Mouse (Mus musculus) megakaryocyte, embryonic 14.5 days (primary cell): ENCODE data around the gene Fmnl1. TPM values are rescaled to one million over a fixed set of nuclear protein-coding genes. Genes with fewer than 3 reads are reported as not detected.

Experiments used
- H3K27me3 ChIP-seq: replicated peaks from 2 replicates; pipeline ENCODE3; 2012; ENCODE audit warnings: inconsistent platforms
- H3K36me3 ChIP-seq: replicated peaks from 2 replicates; pipeline ENCODE3; 2012; ENCODE audit warnings: low read length, inconsistent platforms, mixed read lengths
- H3K4me1 ChIP-seq: 2 replicates; pipeline ENCODE4 v1.6.1; 2012; ENCODE audit warnings: inconsistent platforms
- H3K4me3 ChIP-seq: replicated peaks from 2 replicates; pipeline ENCODE3; 2012; ENCODE audit warnings: moderate library complexity, mild to moderate bottlenecking, inconsistent platforms
- H3K9me3 ChIP-seq: 2 replicates; pipeline ENCODE4 v1.6.1; 2012; ENCODE audit warnings: inconsistent platforms
- FLI1 ChIP-seq: IDR thresholded peaks from 2 replicates; pipeline ENCODE4 v1.6.1; 2012; ENCODE audit warnings: low read length, inconsistent platforms, mixed read lengths
- GATA1 ChIP-seq: IDR thresholded peaks from 3 replicates; pipeline ENCODE4 v1.6.1; 2012; ENCODE audit warnings: mixed read lengths, low read length, inconsistent platforms, borderline replicate concordance
- polyA plus RNA-seq: library from polyadenylated mRNA; stranded (reverse); fragments of >175 nt; gene quantifications from 2 replicates; pipeline ENCODE4 v1.2.3, GENCODE M21; 2012; ENCODE audit warnings: low replicate concordance; ENCODE audit not compliant: insufficient read depth

Gene Fmnl1
- polyA plus RNA-seq, 1 experiment, result 36.6 TPM

GRCm38 (mm10) chr11:103234447-103234846 is 63.5 kb downstream of the Fmnl1 start:
- TF ChIP-seq FLI1 (no peak), GATA1 (no peak)
- no peak overlapping the region for H3K4me3 ChIP-seq
- H3K36me3 ChIP-seq, result peaks cover 67% of the 10 kb centered on the region
- H3K4me1 ChIP-seq, result peaks cover 17% of the 10 kb centered on the region
- peaks cover 9% of the 10 kb centered on the region; the same call in 1 of the 2 replicates for H3K9me3 ChIP-seq
- no peaks in the 10 kb centered on the region for H3K27me3 ChIP-seq

GRCm38 (mm10) chr11:103235702-103236101 is 64.8 kb downstream of the Fmnl1 start:
- TF ChIP-seq FLI1 (no peak), GATA1 (no peak)
- Histone ChIP-seq H3K9me3 (peaks cover 7% of the 10 kb centered on the region; the same call in 1 of the 2 replicates), H3K36me3 (peaks cover 67% of the 10 kb centered on the region), H3K4me3 (no peak overlapping the region), H3K27me3 (no peaks in the 10 kb centered on the region), H3K4me1 (peaks cover 27% of the 10 kb centered on the region)

- no peak for TF ChIP-seq FLI1
- Histone ChIP-seq H3K9me3 (peaks cover 7% of the 10 kb centered on the region; the same call in 1 of the 2 replicates), H3K36me3 (peaks cover 62% of the 10 kb centered on the region), H3K4me1 (peaks cover 35% of the 10 kb centered on the region), H3K27me3 (no peaks in the 10 kb centered on the region), H3K4me3 (no peak overlapping the region)
Observed at GRCm38 (mm10) chr11:103236431-103236830, 65.5 kb downstream of the Fmnl1 start.

- no peak for TF ChIP-seq FLI1
- TF ChIP-seq GATA1, result no peak
- Histone ChIP-seq H3K4me3 (no peak overlapping the region), H3K27me3 (peaks cover 2% of the 10 kb centered on the region), H3K36me3 (peaks cover 62% of the 10 kb centered on the region), H3K4me1 (peaks cover 39% of the 10 kb centered on the region), H3K9me3 (peaks cover 7% of the 10 kb centered on the region; the same call in 1 of the 2 replicates)
Observed at GRCm38 (mm10) chr11:103236903-103237302, 66.0 kb downstream of the Fmnl1 start.

GRCm38 (mm10) chr11:103237757-103238156 is 66.8 kb downstream of the Fmnl1 start:
- peaks cover 65% of the 10 kb centered on the region for H3K36me3 ChIP-seq
- no peak overlapping the region for H3K4me3 ChIP-seq
- peaks cover 7% of the 10 kb centered on the region; the same call in 1 of the 2 replicates for H3K9me3 ChIP-seq
- H3K4me1 ChIP-seq, result peaks cover 40% of the 10 kb centered on the region
- H3K27me3 ChIP-seq, result peaks cover 2% of the 10 kb centered on the region
- TF ChIP-seq FLI1 (no peak), GATA1 (no peak)

GRCm38 (mm10) chr11:103240740-103241139 is 69.8 kb downstream of the Fmnl1 start:
- Histone ChIP-seq H3K4me1 (peaks cover 54% of the 10 kb centered on the region), H3K4me3 (no peak overlapping the region), H3K27me3 (peaks cover 2% of the 10 kb centered on the region), H3K9me3 (peaks cover 7% of the 10 kb centered on the region; the same call in 1 of the 2 replicates), H3K36me3 (peaks cover 62% of the 10 kb centered on the region)
- TF ChIP-seq GATA1, result no peak
- TF ChIP-seq FLI1, result no peak

- Histone ChIP-seq H3K36me3 (peaks cover 22% of the 10 kb centered on the region), H3K9me3 (no peaks in the 10 kb centered on the region), H3K4me3 (no peak overlapping the region), H3K4me1 (peaks cover 81% of the 10 kb centered on the region), H3K27me3 (peaks cover 2% of the 10 kb centered on the region)
- TF ChIP-seq FLI1 (no peak), GATA1 (no peak)
Observed at GRCm38 (mm10) chr11:103244856-103245255, 73.9 kb downstream of the Fmnl1 start.

- no peaks in the 10 kb centered on the region for H3K9me3 ChIP-seq
- peaks cover 71% of the 10 kb centered on the region for H3K4me1 ChIP-seq
- TF ChIP-seq GATA1 (no peak), FLI1 (no peak)
- peaks cover 2% of the 10 kb centered on the region for H3K27me3 ChIP-seq
- H3K36me3 ChIP-seq, result peaks cover 11% of the 10 kb centered on the region
- H3K4me3 ChIP-seq, result peak overlapping the region; percentile 85
Observed at GRCm38 (mm10) chr11:103246081-103246730, 75.3 kb downstream of the Fmnl1 start.

GRCm38 (mm10) chr11:103246731-103247290 is 75.9 kb downstream of the Fmnl1 start:
- Histone ChIP-seq H3K4me1 (peaks cover 65% of the 10 kb centered on the region), H3K4me3 (peak overlapping the region; percentile 85), H3K36me3 (peaks cover 8% of the 10 kb centered on the region), H3K27me3 (peaks cover under 1% of the 10 kb centered on the region), H3K9me3 (no peaks in the 10 kb centered on the region)
- no peak for TF ChIP-seq GATA1
- no peak for TF ChIP-seq FLI1

- Histone ChIP-seq H3K27me3 (no peaks in the 10 kb centered on the region), H3K4me1 (peaks cover 68% of the 10 kb centered on the region), H3K4me3 (no peak overlapping the region), H3K36me3 (peaks cover 4% of the 10 kb centered on the region), H3K9me3 (no peaks in the 10 kb centered on the region)
- TF ChIP-seq GATA1 (no peak), FLI1 (no peak)
Observed at GRCm38 (mm10) chr11:103247504-103248177, 76.7 kb downstream of the Fmnl1 start.

Other genes with a start within 250 kb of the Fmnl1 start
- 11.5 and 18.4 TPM in 2 replicates for gene Kif18b, start 246.0 kb upstream of the Fmnl1 start, polyA plus RNA-seq
- gene C1ql1, start 224.4 kb upstream of the Fmnl1 start, polyA plus RNA-seq, result not detected in 2 replicates
- 5.7 and 17.6 TPM in 2 replicates for gene Nmt1, start 142.9 kb upstream of the Fmnl1 start, polyA plus RNA-seq
- 56.4 and 77.6 TPM in 2 replicates for gene Dcakd, start 142.8 kb upstream of the Fmnl1 start, polyA plus RNA-seq
- gene Plcd3, start 69.4 kb upstream of the Fmnl1 start, polyA plus RNA-seq, result 0.18 TPM in 1 of 2 replicates, not detected in the other
- gene Acbd4, start 69.4 kb upstream of the Fmnl1 start, polyA plus RNA-seq, result 42.5 and 61.0 TPM in 2 replicates
- 24.4 and 98.1 TPM in 2 replicates for gene Hexim1, start 54.9 kb upstream of the Fmnl1 start, polyA plus RNA-seq
- gene Hexim2, start 38.7 kb upstream of the Fmnl1 start, polyA plus RNA-seq, result 73.5 and 168 TPM in 2 replicates
- gene 1700023F06Rik, start 37.5 kb downstream of the Fmnl1 start, polyA plus RNA-seq, result not detected in 2 replicates
- gene Spata32, start 47.3 kb downstream of the Fmnl1 start, polyA plus RNA-seq, result not detected in 2 replicates
- gene Map3k14, start 96.4 kb downstream of the Fmnl1 start, polyA plus RNA-seq, result 1.0 and 2.3 TPM in 2 replicates
- gene Arhgap27, start 192.6 kb downstream of the Fmnl1 start, polyA plus RNA-seq, result 4.9 TPM in 1 of 2 replicates, not detected in the other
- 8.1 and 12.1 TPM in 2 replicates for gene Plekhm1, start 241.6 kb downstream of the Fmnl1 start, polyA plus RNA-seq